Mouse (Mus musculus) spleen, postnatal 4 days (tissue): ENCODE measurements at regions not wholly inside any gene's neighbourhood (a gene's known extent, or its start where the extent isn't known, plus 50 kb on each side); places are given as distances from the start of the nearest gene placed in this dataset.
A peak's percentile ranks its signal among the peaks of the same experiment; 100 is the strongest.

ENCODE experiments used
- DNase-seq, 2 experiments: peaks; one replicate each; pipeline ENCODE4 v3.0.0; 2022; ENCODE audit warnings: low spot score in 2 of 2

DNA sequence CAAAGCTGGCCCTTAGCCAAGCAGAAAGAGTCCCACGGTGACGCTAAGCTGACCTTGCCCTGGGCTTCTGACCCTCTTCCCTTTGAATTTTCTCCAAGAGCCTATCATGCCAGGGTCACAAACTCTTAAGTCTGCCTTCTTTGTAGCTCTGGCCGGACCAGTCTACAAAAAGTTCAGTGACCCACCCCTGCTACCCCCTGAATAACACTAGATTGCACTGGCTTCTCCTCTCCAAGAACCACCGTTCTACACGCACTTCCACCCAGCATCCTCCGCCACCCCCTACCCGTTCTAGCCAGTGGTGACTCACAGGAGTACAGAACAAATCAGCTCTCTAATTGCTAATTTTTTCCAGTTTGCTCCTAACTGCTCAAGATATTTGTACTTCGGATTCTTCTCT is 325.0 kb downstream of the Tns1 start:
- DNase-seq: no peak

DNA sequence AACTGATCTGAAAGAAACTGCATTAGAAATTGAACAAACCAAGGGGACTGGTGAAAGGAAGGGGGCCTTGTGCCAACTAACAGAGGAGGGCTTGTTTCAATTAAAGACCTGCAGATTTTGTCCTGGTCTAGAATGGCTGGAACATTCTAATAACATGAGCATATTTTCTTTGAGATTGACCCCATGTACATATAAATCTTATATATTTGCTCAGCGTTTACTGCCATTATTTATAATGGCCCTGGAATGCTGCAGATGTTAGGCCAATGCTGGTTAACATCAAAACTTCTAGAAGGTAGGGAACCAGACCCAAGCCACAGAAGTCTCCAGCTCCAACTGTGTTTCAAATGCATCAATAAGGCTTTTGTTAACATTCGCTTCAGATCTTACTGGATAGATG is 326.4 kb downstream of the Tns1 start:
- DNase-seq: no peak

DNA sequence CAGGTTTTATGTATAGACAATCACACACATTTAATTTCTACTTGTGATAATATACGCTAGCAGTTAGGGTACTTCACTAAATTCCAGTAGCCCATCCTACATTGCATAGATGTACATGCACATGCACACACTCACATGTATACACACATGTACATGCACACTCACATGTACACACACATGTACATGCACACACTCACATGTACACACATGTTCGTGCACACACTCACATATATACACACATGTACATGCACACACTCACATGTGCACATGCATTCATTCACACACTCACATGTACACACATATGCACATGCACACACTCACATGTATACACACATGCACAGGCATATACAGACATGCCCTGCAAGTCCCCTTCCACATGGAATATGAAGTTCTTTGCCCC is 326.8 kb downstream of the Tns1 start:
- no peak for DNase-seq

DNA sequence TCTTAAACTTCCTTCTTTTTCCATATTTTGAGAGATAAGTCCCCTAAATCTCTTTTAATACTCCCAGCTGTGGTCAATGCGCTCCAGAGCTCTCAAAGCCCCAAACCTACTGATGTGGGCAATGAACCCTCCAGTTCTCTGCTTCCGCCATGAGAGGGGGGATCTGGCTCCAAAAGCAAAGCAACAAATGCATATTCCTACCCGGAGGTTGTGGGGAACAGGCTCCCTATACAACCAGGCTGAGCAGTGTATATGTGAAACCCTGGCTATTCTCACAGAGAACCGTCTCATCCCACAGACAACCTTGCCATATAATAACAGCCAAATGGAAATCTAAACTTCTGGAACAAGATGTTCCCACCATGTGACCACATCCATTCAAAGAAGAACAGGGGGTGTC is 330.4 kb downstream of the Tns1 start:
- DNase-seq: no peak

DNA sequence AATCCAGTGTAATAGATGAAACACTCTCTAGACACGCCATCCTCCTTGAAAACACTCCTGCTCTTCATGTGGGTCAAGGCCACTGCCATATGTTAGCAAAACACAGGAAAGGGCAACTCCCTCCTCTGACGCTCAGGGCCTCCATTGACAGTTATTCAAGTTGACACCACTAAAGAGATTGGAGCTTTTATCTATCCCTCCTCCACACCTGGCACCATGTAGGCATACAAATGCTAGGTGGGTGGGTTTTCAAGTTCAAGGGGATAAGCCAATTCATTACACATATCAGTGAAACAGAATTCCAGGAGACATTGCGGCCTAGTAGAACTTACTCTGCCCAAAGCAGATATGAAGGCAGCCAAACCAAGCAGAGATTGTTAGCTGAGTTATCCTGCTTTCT is 331.0 kb downstream of the Tns1 start:
- DNase-seq: no peak

DNA sequence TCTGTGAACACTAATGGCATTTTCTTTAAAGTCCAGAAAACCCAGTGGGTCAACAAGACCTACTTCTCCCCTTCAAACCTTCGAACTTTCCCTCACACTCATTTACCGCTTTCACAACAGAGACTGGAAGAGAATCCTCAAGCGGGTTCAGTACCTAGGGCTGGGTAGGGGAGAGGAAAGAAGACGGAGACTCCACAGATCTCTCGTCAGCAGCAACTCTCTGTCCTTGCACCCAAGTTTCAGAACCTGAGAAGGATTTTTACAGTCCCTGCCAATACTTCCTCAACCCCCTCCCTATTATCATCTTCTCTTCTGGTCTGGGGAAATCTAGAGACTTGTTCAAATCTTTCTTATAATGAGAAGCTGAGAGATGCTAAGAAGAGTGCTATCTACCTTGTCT is 331.9 kb downstream of the Tns1 start:
- DNase-seq: no peak

DNA sequence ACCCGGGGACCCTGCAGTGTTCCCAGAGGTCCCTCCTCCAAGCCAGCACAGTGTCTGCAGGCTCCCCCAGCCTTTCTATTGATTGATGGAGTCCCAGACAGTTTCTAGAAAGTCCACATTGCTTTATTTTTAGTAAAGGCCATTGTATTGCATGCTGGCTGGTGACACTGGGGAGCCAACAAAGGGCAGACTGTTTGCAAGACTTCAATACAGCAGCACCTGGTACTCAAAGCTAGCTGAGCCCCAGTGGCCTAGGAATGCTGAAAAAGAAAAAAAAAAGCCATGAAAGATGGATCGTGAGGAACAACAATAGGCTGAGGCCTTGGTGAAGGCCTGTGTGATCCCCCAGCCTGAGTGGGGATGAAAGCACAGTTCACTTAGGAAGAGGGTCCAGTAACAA is 336.6 kb downstream of the Tns1 start:
- no peak for DNase-seq

DNA sequence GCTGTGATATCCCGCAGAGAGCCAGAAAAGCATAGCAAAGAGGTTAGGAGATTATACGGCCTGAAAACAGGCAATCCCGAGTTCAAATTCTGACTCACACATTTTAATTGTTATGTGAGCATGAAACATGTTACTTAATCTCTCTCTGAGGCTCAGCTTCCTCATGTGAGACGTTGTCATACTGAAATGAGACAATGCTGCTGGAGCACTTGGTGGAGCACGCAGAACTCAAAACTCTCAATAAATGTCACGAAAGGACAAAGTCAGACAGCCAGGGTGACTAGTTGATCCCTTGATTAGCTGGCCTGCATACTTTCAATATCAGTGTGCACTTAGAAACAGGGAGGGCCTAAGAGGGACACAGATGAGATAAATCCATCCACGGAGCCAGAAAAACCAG is 337.0 kb downstream of the Tns1 start:
- DNase-seq: no peak

DNA sequence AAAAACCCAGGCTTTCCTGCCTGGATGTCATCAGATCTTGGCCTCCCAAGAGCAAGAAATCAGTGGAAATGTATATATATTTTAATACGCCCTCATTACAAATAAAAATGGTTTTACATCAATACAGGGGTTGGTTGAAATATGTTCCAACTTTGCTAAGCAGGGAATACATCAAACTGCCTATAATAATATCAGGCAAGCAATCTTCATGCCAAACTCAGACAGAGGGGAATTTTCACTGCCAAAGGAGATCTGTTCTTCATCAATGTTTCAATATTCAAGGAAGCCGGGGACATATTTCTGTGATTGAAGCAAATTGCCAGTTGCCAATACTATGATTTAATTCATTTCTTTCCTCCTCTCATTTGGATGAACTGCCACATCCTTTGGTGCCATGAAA is 340.9 kb downstream of the Tns1 start:
- no peak for DNase-seq

DNA sequence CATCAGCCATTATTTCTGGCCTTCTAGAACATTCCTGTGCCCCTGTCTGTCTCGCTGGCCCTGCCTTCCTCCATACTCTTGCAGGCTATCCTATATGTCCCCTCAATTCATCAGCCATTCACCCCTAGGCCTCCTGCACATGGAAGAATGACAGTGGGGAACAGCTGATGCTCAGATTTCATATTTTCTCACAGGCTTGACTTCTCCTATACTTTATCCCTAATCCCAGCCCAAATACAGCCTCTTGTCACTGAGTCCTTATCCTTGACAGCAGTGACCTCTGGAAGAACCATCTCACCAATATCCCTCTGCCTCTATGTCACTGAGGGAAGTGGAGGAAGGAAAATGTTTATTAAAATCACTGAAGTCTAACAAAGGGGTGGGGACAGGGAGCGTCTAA is 341.4 kb downstream of the Tns1 start:
- no peak for DNase-seq

DNA sequence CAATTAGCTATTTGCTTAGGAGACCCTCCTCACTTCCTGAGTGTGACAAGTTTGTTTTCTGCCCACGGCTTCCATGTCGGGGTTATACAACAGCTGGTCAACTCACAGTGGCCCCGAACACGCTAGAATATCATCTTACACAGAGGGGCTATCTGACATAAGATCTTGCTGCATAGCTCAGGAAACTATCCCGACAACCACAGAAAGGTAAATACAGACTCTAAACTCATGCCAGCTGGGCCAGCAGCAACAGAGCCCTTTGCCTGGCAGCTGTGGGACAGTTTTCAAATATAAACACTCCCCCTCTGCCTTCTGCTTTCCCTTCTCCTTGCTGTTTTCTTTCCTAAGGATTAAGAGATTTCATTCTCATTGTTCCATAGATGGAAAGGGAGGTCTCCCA is 352.5 kb downstream of the Tns1 start:
- no peak for DNase-seq

DNA sequence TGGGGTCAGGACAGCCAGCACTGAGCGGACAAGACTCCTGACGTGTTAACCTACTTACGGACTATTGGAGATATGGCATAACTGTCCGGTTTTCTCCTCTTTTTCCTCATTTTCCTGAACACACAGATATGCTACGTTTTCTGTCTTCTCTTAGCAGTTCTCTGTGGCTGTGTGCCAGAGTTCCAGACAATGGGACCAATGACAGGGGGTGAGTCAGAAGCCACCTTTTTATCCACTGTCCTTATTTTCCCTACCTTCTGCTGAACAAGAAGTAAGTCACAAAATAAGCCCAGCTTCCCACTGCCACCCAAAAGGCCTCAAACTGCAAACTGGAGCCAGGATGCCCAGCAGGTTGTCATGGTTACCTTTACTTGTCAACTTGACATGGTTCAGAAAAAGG is 353.6 kb downstream of the Tns1 start:
- no peak for DNase-seq

DNA sequence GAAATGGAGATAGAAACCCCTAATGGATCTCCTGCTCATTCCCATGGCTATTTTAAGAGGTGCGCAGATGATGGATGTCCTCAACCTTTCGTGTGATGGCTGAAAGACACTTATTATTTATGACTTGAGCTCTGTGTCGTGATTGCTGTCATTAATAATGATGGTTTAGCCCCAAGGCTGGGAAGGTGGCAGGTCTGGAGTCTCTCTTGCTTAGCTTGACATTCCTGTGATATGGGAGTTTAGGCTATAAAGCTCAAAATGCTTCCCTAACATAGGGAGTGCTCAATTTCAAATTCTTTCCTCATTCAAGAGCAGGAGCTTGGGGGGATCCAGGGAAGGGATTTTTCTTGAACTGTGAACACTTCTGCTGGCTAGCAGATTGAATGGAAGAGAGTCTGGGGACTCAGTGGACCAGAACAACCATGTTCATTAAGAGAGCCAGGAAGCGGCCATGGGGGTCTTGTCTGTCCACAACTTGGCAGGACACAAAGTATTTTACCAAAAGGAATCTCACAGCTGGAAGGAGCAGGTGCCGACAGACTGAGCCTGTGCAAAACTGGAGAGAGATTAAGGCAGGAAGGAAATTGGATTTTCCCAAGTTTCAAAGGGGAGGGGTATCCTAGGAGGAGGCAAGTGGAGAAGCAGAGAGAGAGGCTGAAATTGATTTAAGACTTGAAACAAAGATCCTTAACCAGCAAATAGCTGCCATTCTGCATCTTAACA is 359.5 kb downstream of the Tns1 start:
- no peak for DNase-seq

DNA sequence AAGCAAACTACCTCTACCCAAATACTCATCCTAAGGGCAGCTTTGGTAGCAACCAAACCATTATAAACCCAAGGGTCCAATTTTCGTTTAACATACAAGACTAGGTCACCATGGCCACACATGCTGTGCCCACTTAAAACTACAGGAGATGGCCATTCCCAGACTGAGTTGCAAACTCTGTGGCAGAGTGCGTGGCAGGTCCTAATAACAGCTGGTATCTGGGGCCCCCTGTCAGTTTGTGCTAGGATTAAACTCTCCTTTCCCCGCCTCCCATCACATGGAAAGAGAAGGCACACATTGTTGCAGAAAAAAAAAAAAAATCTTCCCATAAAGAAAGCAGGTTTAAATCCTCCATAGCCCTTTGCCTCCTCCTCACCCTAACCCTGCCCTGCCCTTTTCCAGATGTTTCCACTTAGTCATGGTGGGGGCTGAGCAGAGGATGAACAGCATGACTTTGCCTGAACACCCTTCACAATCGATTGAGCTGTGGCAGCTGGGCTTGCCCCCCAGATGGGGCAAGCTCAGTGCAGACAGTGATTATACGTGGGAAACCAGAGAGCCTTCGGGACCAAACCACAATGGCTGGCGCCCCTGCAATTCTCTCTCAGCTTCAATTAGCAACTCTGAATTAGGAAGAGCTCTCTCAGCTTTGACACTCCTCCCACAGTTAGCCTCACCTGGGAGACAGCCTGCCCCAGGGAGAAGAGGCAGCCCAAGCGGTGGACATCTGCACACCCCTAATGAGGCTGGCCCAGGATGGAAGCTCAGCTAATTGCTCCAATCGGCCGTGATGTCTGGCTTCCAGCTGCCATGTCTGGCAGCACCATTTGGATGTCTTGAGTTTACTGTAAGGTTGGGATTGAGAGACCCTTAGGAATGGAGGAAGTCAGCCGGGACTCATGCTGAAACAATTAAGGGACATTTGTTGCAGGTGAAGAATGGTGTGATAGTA is 365.9 kb downstream of the Tns1 start:
- DNase-seq: no peak

DNA sequence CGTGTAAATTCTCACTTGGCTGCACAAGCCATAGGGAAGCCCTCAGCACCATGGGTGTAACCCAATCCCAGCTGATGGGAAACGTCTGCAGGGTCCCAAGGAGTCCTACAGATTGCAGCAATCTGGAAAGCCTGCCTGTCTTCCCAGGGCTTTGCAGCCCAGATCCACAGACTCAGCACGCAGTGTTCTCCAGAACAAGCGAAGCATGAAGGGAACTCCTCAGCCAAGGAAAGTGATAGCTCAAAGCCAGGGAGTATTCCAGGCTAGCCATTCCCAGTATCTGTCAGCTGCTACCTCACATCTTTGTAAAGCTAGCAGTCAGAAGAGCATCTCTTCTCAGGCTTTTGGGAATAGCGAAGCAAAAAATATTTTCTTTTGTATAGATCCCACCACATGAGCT is 368.5 kb downstream of the Tns1 start:
- DNase-seq: no peak

DNA sequence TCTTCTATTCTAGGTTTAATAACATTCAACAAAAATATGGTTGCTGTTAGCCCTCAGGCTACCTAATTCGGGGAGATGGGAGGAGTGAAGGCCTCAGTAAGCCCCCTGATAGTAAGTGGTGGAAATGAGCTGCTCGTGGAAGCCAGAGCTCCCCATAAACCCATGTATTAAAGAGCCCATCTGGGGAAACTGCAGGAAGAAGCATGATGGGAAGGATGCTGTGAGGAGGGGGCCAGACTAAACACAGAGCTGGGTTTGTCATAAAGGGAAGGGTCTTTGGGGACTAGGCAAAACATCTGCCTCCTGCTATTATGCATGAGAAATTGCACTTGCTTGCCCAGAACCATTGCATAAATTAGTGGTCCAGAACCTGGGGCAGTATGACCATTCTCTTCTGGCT is 369.3 kb downstream of the Tns1 start:
- DNase-seq: no peak

DNA sequence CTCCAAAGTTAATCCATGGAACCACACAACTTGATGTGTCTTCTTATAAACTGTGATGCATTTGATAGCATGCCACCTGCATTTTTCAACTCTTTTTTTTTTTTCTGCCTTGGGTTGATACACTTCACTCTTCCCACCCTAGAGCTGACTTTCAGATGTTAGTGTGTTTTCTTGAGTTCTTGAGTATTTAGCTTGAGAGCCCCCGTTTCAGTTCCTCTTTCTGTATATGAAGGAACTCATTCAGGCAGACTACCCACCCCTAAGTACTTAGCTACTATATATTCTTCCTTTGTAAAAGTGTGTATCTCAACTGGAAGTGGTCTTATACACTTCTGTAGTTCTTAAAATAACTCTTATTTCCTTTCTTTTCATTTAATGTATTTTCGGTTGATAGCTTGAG is 371.1 kb downstream of the Tns1 start:
- DNase-seq: no peak

DNA sequence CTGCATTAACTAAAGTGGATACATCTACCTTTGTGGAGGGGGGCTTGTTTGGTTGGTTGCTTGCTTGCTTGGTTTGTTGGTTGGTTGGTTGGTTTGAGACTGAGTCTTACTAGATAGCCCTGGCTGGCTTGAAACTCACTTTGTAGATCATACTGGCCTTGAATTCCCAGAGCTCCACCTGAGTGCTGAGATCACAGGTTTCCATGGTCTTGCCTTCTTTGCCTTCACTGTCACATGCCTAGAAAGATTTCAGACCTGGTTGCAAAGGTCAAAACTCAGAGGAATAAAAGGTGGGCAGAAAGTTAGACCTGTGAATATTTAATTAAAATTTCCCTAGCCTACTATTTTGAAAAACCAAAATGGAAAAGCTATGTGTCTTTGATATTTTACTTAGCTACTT is 375.5 kb downstream of the Tns1 start:
- DNase-seq: no peak

DNA sequence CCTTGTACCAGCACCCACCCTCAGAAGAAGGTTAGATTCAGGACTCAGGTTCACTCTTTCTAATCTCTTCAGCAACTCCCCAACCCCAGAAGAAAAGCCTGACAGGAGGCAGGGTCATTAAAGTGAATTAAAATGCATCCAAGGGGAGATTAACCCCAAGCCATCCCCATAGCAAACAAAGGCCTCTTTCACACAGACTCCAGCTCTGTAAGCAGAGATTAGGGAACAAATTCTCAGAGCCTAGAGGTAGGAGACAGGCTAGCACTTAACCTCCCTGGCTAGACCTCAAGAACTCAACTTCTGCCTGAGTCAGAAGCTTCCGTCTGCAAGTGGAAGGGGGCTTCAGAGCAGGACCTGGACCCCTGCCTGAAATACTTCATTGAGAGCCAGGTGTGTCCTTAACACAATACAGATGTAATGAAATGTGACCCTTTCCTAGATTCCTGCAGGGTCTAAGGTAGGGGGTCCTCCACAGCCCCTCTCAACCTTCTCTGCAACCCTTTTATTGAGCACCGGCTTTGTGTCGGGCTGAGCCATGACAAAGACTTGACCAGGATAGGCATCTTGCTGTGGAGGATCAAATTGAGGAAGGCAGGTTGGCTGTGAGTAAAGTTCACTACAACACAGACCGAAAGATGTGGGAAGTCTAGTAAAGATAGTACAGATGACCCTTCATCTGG is 379.6 kb downstream of the Tns1 start:
- DNase-seq: no peak

DNA sequence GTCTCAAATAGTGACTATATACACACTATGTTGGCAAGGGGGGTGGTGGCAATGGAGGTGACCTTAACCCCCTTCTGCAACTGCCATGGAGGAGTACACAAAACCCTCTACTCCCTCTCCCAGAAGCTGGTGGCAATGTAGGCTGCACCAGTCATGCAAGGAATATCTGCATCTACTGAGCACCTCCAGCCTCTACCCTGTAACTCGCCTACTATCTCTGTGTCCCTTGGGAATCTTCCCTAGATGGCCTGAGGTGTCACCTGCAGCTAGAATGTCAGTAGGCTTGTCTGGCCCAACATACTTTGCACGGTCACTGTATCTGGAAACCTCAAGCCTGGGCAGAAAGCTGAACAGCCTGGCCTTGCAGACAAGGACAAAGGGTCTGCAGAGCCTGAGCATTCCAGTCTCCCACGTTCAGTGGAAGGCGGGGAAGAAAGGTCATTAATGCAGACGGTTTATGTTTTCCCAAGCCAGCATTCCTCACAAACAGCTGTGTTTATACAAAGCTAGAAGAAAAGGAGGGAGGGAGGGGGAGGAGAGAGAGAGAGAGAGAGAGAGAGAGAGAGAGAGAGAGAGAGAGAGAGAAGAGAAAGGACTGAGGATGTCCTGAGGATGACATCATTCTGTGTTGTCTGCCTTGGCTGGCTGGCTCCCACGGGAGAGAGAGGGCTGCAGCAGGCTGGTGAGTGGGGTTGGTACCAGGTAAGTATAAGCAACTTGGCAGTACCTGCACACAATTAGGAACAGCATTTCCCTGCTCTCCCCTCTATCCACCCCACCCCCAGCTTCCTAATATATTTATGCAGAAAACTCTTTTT is 380.3 kb downstream of the Tns1 start:
- no peak for DNase-seq

DNA sequence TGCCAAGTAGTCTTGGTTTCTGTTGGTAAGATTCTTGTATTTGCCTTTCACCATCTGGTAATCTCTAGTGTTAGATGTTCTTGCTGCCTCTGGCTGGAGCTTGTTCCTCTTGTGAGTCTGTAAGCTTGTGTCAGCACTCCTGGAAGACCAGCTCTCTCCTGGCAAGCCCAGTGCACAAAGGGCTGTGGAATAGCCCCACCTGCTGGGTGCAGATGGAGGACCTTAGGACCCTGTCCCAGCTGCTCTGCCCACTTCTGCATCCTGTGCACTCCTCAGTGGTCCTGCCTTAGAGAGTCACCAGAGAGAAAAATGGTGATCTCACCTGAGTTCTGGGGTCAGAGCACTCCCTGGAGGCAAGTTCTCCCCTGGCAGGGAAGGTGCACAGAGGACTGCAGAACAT is 387.2 kb downstream of the Tns1 start:
- DNase-seq: peak in 1 of 2 experiments; percentile 57

DNA sequence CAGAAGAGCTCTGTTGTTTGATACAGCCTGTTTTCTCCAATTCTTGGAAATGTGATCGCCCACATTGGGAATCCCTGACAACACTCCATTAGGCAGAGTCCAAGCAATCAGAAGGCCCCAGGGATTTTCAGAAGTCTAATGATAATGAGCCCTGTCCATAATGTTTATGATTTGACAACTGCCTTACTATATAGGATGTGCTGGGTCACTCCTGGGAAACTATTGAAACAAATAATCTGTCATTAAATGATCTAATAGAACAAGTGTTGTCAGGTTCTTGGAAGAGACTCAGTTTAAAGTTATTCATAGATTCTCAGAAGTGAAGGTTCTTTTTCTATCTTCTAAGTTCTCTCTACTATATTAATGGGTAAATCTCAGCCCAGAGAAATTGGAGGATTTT is 395.9 kb downstream of the Tns1 start:
- DNase-seq: no peak
